9 mouse cellular contexts compared by ENCODE assay signal in genomic region chr4:105914996-105915395, GRCm38 (mm10).
DNase-seq lines count a peak whose midpoint lies in the region; ATAC-seq and TF ChIP-seq lines count a peak whose summit lies in the region.
"Had no signal": no experiment of that assay in that cellular context is flagged by ENCODE, and none has a peak within 500 bp of the region (broad histone marks: within the 10 kb centered on the region; RNA-seq: fewer than 3 reads in every experiment).

No protein-coding gene starts in this region.

- no peaks in the 10 kb centered on the region for H3K36me3 ChIP-seq in hindbrain, embryonic 10.5 days

- TF ChIP-seq CTCF in layer of hippocampus, adult 2 months (conservative IDR thresholded peaks at IDR 0.05) = peak; percentile 83

- 0 out of 2 replicates have a peak, but pooled peaks cover 8% of the 10 kb centered on the region for H3K4me1 ChIP-seq in hindbrain, embryonic 10.5 days (replicated peaks)

- ATAC-seq in common myeloid progenitor, adult 5-6 weeks (replicated peaks; ENCODE audit: low read depth, poor library complexity, severe bottlenecking) = peak; percentile 77
- no peak for ATAC-seq in CD4-positive, CD25-positive, alpha-beta regulatory T cell, adult 4 months

- H3K27me3 ChIP-seq in hindbrain, embryonic 10.5 days (ENCODE audit: insufficient read depth, poor library complexity, severe bottlenecking) = no peaks in the 10 kb centered on the region

- intact Hi-C loops in gastrocnemius, postnatal 14 days (cut with DNase I; ENCODE audit: low total_unique reads) = loop anchor here (10.0 kb wide), 1 partner anchor 760 kb away; the partner anchor contains the start of gene Plpp3

- peak; percentile 14 for DNase-seq in gastrocnemius, postnatal 14 days
- DNase-seq in gastrocnemius, postnatal 25 days = no peak
- DNase-seq in right cerebral cortex, adult 18-20 months = peak; percentile 12
- no peak for DNase-seq in right cerebral cortex, postnatal 25 days
- peak; percentile 20 to 60 for DNase-seq in layer of hippocampus, adult 2 months (ENCODE audit: low spot score in 2 of 2)
- no peak for DNase-seq in hindbrain, embryonic 10.5 days (ENCODE audit: low spot score)

- no peak overlapping the region for H3K4me3 ChIP-seq in layer of hippocampus, adult 2 months
- no peak overlapping the region for H3K4me3 ChIP-seq in hindbrain, embryonic 10.5 days

- H3K9me3 ChIP-seq in hindbrain, embryonic 10.5 days = no peaks in the 10 kb centered on the region

- no peak overlapping the region for H3K27ac ChIP-seq in layer of hippocampus, adult 2 months
- no peak overlapping the region for H3K27ac ChIP-seq in hindbrain, embryonic 10.5 days
- H3K27ac ChIP-seq: macrophage had no signal

- WGBS in hindbrain, embryonic 10.5 days = 42% methylated on average over 6 of the region's 6 CpGs

Comparison
In these comparisons a context has a peak if more than half of its experiments do, and no peak if none do; other contexts are left out.
1. DNase-seq: peak in gastrocnemius, postnatal 14 days (single experiment), right cerebral cortex, adult 18-20 months (single experiment) and layer of hippocampus, adult 2 months (2 of 2); none in gastrocnemius, postnatal 25 days (single experiment), right cerebral cortex, postnatal 25 days (single experiment) and hindbrain, embryonic 10.5 days (single experiment).